ENCODE assay signal across 12 mouse cellular contexts in genomic region chr14:25539493-25540116, GRCm38 (mm10).
A peak's percentile ranks its signal among the peaks of the same experiment; 100 is the strongest.
DNase-seq lines count a peak whose midpoint lies in the region; ATAC-seq and TF ChIP-seq lines count a peak whose summit lies in the region.
"Had no signal": no experiment of that assay in that cellular context is flagged by ENCODE, and none has a peak within 500 bp of the region (broad histone marks: within the 10 kb centered on the region; RNA-seq: fewer than 3 reads in every experiment).

No protein-coding gene starts in this region.

- no peak overlapping the region for H3K27ac ChIP-seq in hindbrain, embryonic 16.5 days (ENCODE audit: low read depth, low read length)
- no peak overlapping the region for H3K27ac ChIP-seq in hindbrain, embryonic 11.5 days (ENCODE audit: low read depth, low read length)
- no peak overlapping the region for H3K27ac ChIP-seq in ES-Bruce4 (ENCODE audit: insufficient read depth, low read length)
- H3K27ac ChIP-seq: liver, embryonic 13.5 days had no signal

- no peaks in the 10 kb centered on the region for H3K27me3 ChIP-seq in hindbrain, embryonic 16.5 days (replicated peaks; ENCODE audit: control insufficient read depth, insufficient read depth, low read length)
- H3K27me3 ChIP-seq in hindbrain, embryonic 11.5 days (ENCODE audit: control insufficient read depth, insufficient read depth, low read length): no peaks in the 10 kb centered on the region
- no peaks in the 10 kb centered on the region for H3K27me3 ChIP-seq in ES-Bruce4 (ENCODE audit: control insufficient read depth, insufficient read depth, low read length, poor library complexity, severe bottlenecking)
- H3K27me3 ChIP-seq: liver, embryonic 13.5 days had no signal

- peak; percentile 54 to 56 for DNase-seq in cerebellum, postnatal 10 days
- no peak for DNase-seq in cerebellum, postnatal 36 days
- DNase-seq in hindbrain, embryonic 11.5 days (ENCODE audit: low spot score): no peak
- DNase-seq in lung, adult 2 months: no peak
- DNase-seq in lung, postnatal 4 days: no peak
- no peak for DNase-seq in left cerebral cortex, postnatal 10 days (ENCODE audit: extremely low spot score in 1 of 2, low spot score in 2 of 2)
- DNase-seq: adrenal gland, postnatal 14 days; heart, postnatal 4 days; liver, embryonic 13.5 days; retina, postnatal 1 day had no signal

- peaks cover 3% of the 10 kb centered on the region for H3K4me1 ChIP-seq in hindbrain, embryonic 16.5 days (ENCODE audit: control insufficient read depth, insufficient read depth, low read depth, low read length)
- no peaks in the 10 kb centered on the region for H3K4me1 ChIP-seq in hindbrain, embryonic 11.5 days (replicated peaks; ENCODE audit: control insufficient read depth, insufficient read depth, low read length)
- H3K4me1 ChIP-seq in lung, adult 2 months (ENCODE audit: control insufficient read depth, insufficient read depth, low read length): peaks cover 26% of the 10 kb centered on the region
- no peaks in the 10 kb centered on the region for H3K4me1 ChIP-seq in ES-Bruce4 (ENCODE audit: control insufficient read depth, insufficient read depth, low read length)

- TF ChIP-seq EP300 in ES-Bruce4 (IDR thresholded peaks at IDR 0.05; ENCODE audit: insufficient read depth, low read depth, low read length): no peak

- ATAC-seq in hindbrain, embryonic 16.5 days: 0 out of 2 replicates have a peak, but pooled peaks have one; percentile 9
- ATAC-seq in hindbrain, embryonic 11.5 days (ENCODE audit: low FRiP score): no peak

- H3K4me3 ChIP-seq in hindbrain, embryonic 16.5 days (ENCODE audit: low read length): no peak overlapping the region
- no peak overlapping the region for H3K4me3 ChIP-seq in hindbrain, embryonic 11.5 days (ENCODE audit: low read depth, low read length)
- H3K4me3 ChIP-seq in lung, adult 2 months (replicated peaks; ENCODE audit: extremely low read depth, low read depth, low read length): no peak overlapping the region
- H3K4me3 ChIP-seq in ES-Bruce4 (ENCODE audit: low read depth, low read length): no peak overlapping the region
- H3K4me3 ChIP-seq: liver, embryonic 13.5 days had no signal

- H3K4me2 ChIP-seq in hindbrain, embryonic 16.5 days (ENCODE audit: low read length): no peak overlapping the region
- no peak overlapping the region for H3K4me2 ChIP-seq in hindbrain, embryonic 11.5 days (replicated peaks; ENCODE audit: low read depth, low read length)
- H3K4me2 ChIP-seq: liver, embryonic 13.5 days had no signal

- WGBS in hindbrain, embryonic 16.5 days: 77% methylated on average over 10 of the region's 10 CpGs
- WGBS in hindbrain, embryonic 11.5 days: 89% methylated on average over 10 of the region's 10 CpGs
- WGBS in lung, adult 2 months: 77% methylated on average over 10 of the region's 10 CpGs

- H3K9me3 ChIP-seq in hindbrain, embryonic 16.5 days (ENCODE audit: control insufficient read depth, low read length): no peaks in the 10 kb centered on the region
- no peaks in the 10 kb centered on the region for H3K9me3 ChIP-seq in hindbrain, embryonic 11.5 days (ENCODE audit: control insufficient read depth, low read length)
- no peaks in the 10 kb centered on the region for H3K9me3 ChIP-seq in ES-Bruce4 (replicated peaks; ENCODE audit: control insufficient read depth, insufficient read depth, low read length, poor library complexity, severe bottlenecking)
- H3K9me3 ChIP-seq: liver, embryonic 13.5 days had no signal

- H3K9ac ChIP-seq in hindbrain, embryonic 16.5 days (ENCODE audit: low read depth, low read length): no peak overlapping the region
- no peak overlapping the region for H3K9ac ChIP-seq in hindbrain, embryonic 11.5 days (ENCODE audit: low read depth, low read length)
- no peak overlapping the region for H3K9ac ChIP-seq in ES-Bruce4 (ENCODE audit: low read depth, poor library complexity, severe bottlenecking)
- H3K9ac ChIP-seq: liver, embryonic 13.5 days had no signal

- intact Hi-C loops in left cerebral cortex, postnatal 10 days (cut with DNase I): no loop called here

- TF ChIP-seq POLR2A in lung, adult 2 months (IDR thresholded peaks at IDR 0.05; ENCODE audit: borderline replicate concordance, extremely low read depth, low read depth, low read length): no peak
- no peak for TF ChIP-seq POLR2A in ES-Bruce4 (IDR thresholded peaks at IDR 0.05; ENCODE audit: insufficient read depth, low read length)

- peaks cover 6% of the 10 kb centered on the region; the same call in 1 of the 2 replicates for H3K36me3 ChIP-seq in hindbrain, embryonic 16.5 days (ENCODE audit: control insufficient read depth, insufficient read depth, low read length)
- no peaks in the 10 kb centered on the region for H3K36me3 ChIP-seq in hindbrain, embryonic 11.5 days (ENCODE audit: control insufficient read depth, insufficient read depth, low read length)
- H3K36me3 ChIP-seq in ES-Bruce4 (ENCODE audit: control insufficient read depth, insufficient read depth, low read length, poor library complexity, severe bottlenecking): no peaks in the 10 kb centered on the region

- TF ChIP-seq CTCF in lung, adult 2 months (IDR thresholded peaks at IDR 0.05; ENCODE audit: insufficient read depth, low read length): peak; percentile 25; the same call in 1 of the 2 replicates
- TF ChIP-seq CTCF in ES-Bruce4 (IDR thresholded peaks at IDR 0.05; ENCODE audit: low read depth, low read length): peak; percentile 22

Comparison
In these comparisons a context has a peak if more than half of its experiments do, and no peak if none do; other contexts are left out.
1. DNase-seq: peak in cerebellum, postnatal 10 days (2 of 2); none in cerebellum, postnatal 36 days (0 of 2), hindbrain, embryonic 11.5 days (single experiment), lung, adult 2 months (single experiment), lung, postnatal 4 days (0 of 2) and left cerebral cortex, postnatal 10 days (0 of 2).